Mouse (Mus musculus): ENCODE results near the gene Mrgprh. TPM values are rescaled to one million over a fixed set of nuclear protein-coding genes. Genes with fewer than 3 reads are reported as not detected.

The Mrgprh gene
- polyA plus RNA-seq, 1 experiment from 2014 or later = not detected

- H3K4me1 ChIP-seq (replicated peaks; ENCODE audit: control insufficient read depth, insufficient read depth, low read length) = 0 out of 2 replicates have a peak, but pooled peaks cover 3% of the 10 kb centered on the region
- H3K27me3 ChIP-seq (replicated peaks; ENCODE audit: control insufficient read depth, insufficient read depth, low read length) = no peaks in the 10 kb centered on the region
- 82% methylated on average over 4 of the region's 4 CpGs for WGBS
- H3K36me3 ChIP-seq (ENCODE audit: control insufficient read depth, insufficient read depth) = no peaks in the 10 kb centered on the region
- no peak overlapping the region for H3K4me3 ChIP-seq (replicated peaks; ENCODE audit: low read length)
- no peak overlapping the region for H3K9ac ChIP-seq (replicated peaks; ENCODE audit: low read depth, low read length)
- no peak overlapping the region for H3K27ac ChIP-seq (ENCODE audit: low read length)
- H3K4me2 ChIP-seq (ENCODE audit: low read length) = no peak overlapping the region
- no peak for ATAC-seq
- no peaks in the 10 kb centered on the region for H3K9me3 ChIP-seq (ENCODE audit: control insufficient read depth, low read length)
Observed at GRCm38 (mm10) chr17:12844540-12844939, 31.3 kb upstream of the Mrgprh start.

DNA sequence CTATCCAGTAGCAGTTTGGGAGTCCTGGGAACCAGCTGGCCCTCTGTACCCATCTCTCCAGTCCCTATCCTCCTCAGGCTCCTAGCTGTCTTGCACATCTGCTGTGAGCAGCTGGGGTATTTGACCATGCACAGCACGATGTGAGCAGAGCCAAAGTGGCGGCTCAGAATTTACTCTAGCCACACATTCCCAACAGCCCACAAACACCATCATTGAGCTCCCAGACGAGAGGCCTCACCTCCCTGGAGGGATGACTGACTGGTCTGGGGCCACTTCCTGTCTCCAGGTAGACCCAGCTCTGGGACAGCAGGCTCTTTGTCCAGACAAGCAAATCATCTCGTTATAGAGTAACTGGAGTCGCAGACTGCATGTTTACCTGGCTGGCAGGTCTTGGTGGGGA is 30.0 kb upstream of the Mrgprh start:
- no peaks in the 10 kb centered on the region for H3K27me3 ChIP-seq (replicated peaks; ENCODE audit: control insufficient read depth, insufficient read depth, low read length)
- ATAC-seq = no peak
- no peak overlapping the region for H3K4me3 ChIP-seq (replicated peaks; ENCODE audit: low read length)
- H3K9me3 ChIP-seq (ENCODE audit: control insufficient read depth, low read length) = no peaks in the 10 kb centered on the region
- no peak overlapping the region for H3K27ac ChIP-seq (ENCODE audit: low read length)
- WGBS = 47% methylated on average over 5 of the region's 5 CpGs
- H3K4me2 ChIP-seq (ENCODE audit: low read length) = no peak overlapping the region
- H3K36me3 ChIP-seq (ENCODE audit: control insufficient read depth, insufficient read depth) = no peaks in the 10 kb centered on the region
- H3K9ac ChIP-seq (replicated peaks; ENCODE audit: low read depth, low read length) = no peak overlapping the region
- H3K4me1 ChIP-seq (replicated peaks; ENCODE audit: control insufficient read depth, insufficient read depth, low read length) = 0 out of 2 replicates have a peak, but pooled peaks cover 3% of the 10 kb centered on the region

- no peak overlapping the region for H3K4me3 ChIP-seq (replicated peaks; ENCODE audit: low read length)
- no peaks in the 10 kb centered on the region for H3K36me3 ChIP-seq (ENCODE audit: control insufficient read depth, insufficient read depth)
- no peak overlapping the region for H3K27ac ChIP-seq (ENCODE audit: low read length)
- H3K27me3 ChIP-seq (replicated peaks; ENCODE audit: control insufficient read depth, insufficient read depth, low read length) = no peaks in the 10 kb centered on the region
- H3K4me2 ChIP-seq (ENCODE audit: low read length) = no peak overlapping the region
- 68% methylated on average over 5 of the region's 5 CpGs for WGBS
- H3K9me3 ChIP-seq (ENCODE audit: control insufficient read depth, low read length) = no peaks in the 10 kb centered on the region
- H3K4me1 ChIP-seq (replicated peaks; ENCODE audit: control insufficient read depth, insufficient read depth, low read length) = 0 out of 2 replicates have a peak, but pooled peaks cover 3% of the 10 kb centered on the region
- no peak overlapping the region for H3K9ac ChIP-seq (replicated peaks; ENCODE audit: low read depth, low read length)
- no peak for ATAC-seq
Observed at GRCm38 (mm10) chr17:12846474-12846873, 29.4 kb upstream of the Mrgprh start.

DNA sequence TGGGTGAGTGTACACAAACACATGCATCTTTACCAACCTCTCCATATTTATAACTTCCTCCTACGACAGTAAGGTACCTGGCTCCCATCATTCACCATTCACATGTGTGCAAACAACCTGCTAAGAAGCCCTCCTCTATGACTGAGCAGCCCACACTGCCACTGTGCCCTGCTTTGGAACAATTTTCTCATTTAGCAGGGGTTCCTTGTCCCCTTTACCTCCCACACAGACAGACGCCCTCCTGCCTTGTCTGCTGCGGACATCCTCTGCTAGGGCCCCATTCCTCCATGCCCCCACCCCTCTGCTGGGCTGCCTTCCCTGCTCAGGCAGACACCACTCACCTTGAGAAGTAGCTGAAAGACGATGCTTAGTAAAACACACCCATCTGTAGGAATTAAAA is 28.1 kb upstream of the Mrgprh start:
- Histone ChIP-seq H3K9me3 (ENCODE audit: control insufficient read depth, low read length) (no peaks in the 10 kb centered on the region), H3K36me3 (ENCODE audit: control insufficient read depth, insufficient read depth) (no peaks in the 10 kb centered on the region), H3K4me2 (ENCODE audit: low read length) (no peak overlapping the region), H3K27ac (ENCODE audit: low read length) (no peak overlapping the region), H3K27me3 (replicated peaks; ENCODE audit: control insufficient read depth, insufficient read depth, low read length) (no peaks in the 10 kb centered on the region), H3K4me3 (replicated peaks; ENCODE audit: low read length) (no peak overlapping the region), H3K9ac (replicated peaks; ENCODE audit: low read depth, low read length) (no peak overlapping the region), H3K4me1 (replicated peaks; ENCODE audit: control insufficient read depth, insufficient read depth, low read length) (0 out of 2 replicates have a peak, but pooled peaks cover 3% of the 10 kb centered on the region)
- 73% methylated on average over 4 of the region's 4 CpGs for WGBS
- no peak for ATAC-seq

- no peaks in the 10 kb centered on the region for H3K27me3 ChIP-seq (replicated peaks; ENCODE audit: control insufficient read depth, insufficient read depth, low read length)
- H3K4me2 ChIP-seq (ENCODE audit: low read length) = no peak overlapping the region
- ATAC-seq = peak; percentile 89
- H3K9me3 ChIP-seq (ENCODE audit: control insufficient read depth, low read length) = no peaks in the 10 kb centered on the region
- 69% methylated on average over 8 of the region's 8 CpGs for WGBS
- no peaks in the 10 kb centered on the region for H3K36me3 ChIP-seq (ENCODE audit: control insufficient read depth, insufficient read depth)
- H3K4me1 ChIP-seq (replicated peaks; ENCODE audit: control insufficient read depth, insufficient read depth, low read length) = 0 out of 2 replicates have a peak, but pooled peaks cover 3% of the 10 kb centered on the region
- H3K4me3 ChIP-seq (replicated peaks; ENCODE audit: low read length) = no peak overlapping the region
- H3K9ac ChIP-seq (replicated peaks; ENCODE audit: low read depth, low read length) = no peak overlapping the region
- H3K27ac ChIP-seq (ENCODE audit: low read length) = no peak overlapping the region
Observed at GRCm38 (mm10) chr17:12849778-12850382, 26.0 kb upstream of the Mrgprh start.

DNA sequence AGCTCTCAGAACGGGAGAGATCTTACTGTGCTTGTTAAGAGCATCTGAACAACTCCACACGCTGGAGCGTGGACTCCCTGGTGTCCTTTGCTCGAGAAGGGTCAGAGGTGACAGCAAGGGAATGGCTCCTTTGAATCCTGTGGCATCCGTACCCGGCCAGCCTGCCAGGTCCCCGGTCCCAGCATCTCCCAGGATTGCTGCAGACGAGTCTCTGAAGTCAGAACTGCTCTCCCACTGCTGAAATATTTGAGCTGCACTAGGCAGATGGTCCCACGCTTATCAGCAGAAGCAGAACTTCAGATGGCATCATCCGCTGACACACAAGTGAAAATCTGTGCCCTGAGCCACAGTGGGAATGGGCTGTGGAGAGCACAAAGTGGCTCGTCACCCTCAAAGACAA is 24.1 kb upstream of the Mrgprh start:
- Histone ChIP-seq H3K4me2 (ENCODE audit: low read length) (no peak overlapping the region), H3K9ac (replicated peaks; ENCODE audit: low read depth, low read length) (no peak overlapping the region), H3K36me3 (ENCODE audit: control insufficient read depth, insufficient read depth) (no peaks in the 10 kb centered on the region), H3K4me1 (replicated peaks; ENCODE audit: control insufficient read depth, insufficient read depth, low read length) (0 out of 2 replicates have a peak, but pooled peaks cover 3% of the 10 kb centered on the region), H3K27me3 (replicated peaks; ENCODE audit: control insufficient read depth, insufficient read depth, low read length) (no peaks in the 10 kb centered on the region), H3K4me3 (replicated peaks; ENCODE audit: low read length) (no peak overlapping the region), H3K9me3 (ENCODE audit: control insufficient read depth, low read length) (no peaks in the 10 kb centered on the region), H3K27ac (ENCODE audit: low read length) (no peak overlapping the region)
- ATAC-seq = peak; percentile 22; the same call in 1 of the 2 replicates
- 70% methylated on average over 11 of the region's 11 CpGs for WGBS

DNA sequence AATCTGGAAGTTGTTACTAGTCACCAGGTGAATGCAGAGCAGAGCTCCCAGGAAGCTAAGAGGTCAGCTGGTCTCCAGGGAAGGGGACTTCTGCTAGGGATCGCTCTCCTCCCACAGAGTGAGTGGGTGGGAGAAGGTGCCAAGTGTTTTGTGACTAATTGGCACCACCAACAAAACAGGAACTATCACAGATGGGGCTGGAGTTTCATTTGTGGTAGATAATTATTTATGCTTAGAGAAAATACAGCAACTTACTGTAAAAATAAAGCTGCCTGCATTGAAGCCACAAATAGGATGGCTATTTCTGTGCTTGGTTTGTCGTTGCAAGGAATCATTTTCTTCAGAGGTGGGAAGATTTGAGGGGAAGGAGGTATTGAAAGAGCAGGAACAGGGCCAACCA is 22.0 kb upstream of the Mrgprh start:
- Histone ChIP-seq H3K4me2 (ENCODE audit: low read length) (no peak overlapping the region), H3K4me1 (replicated peaks; ENCODE audit: control insufficient read depth, insufficient read depth, low read length) (0 out of 2 replicates have a peak, but pooled peaks cover 3% of the 10 kb centered on the region), H3K4me3 (replicated peaks; ENCODE audit: low read length) (no peak overlapping the region), H3K27ac (ENCODE audit: low read length) (no peak overlapping the region), H3K36me3 (ENCODE audit: control insufficient read depth, insufficient read depth) (no peaks in the 10 kb centered on the region), H3K9ac (replicated peaks; ENCODE audit: low read depth, low read length) (no peak overlapping the region), H3K9me3 (ENCODE audit: control insufficient read depth, low read length) (no peaks in the 10 kb centered on the region), H3K27me3 (replicated peaks; ENCODE audit: control insufficient read depth, insufficient read depth, low read length) (no peaks in the 10 kb centered on the region)
- ATAC-seq = no peak
- 56% methylated on average over 2 of the region's 2 CpGs for WGBS

- 94% methylated on average over 11 of the region's 11 CpGs for WGBS
Observed at GRCm38 (mm10) chr17:12854386-12854785, 21.4 kb upstream of the Mrgprh start.

GRCm38 (mm10) chr17:12857395-12857794 is 18.4 kb upstream of the Mrgprh start:
- Histone ChIP-seq H3K27ac (ENCODE audit: low read length) (no peak overlapping the region), H3K4me3 (replicated peaks; ENCODE audit: low read length) (no peak overlapping the region), H3K27me3 (replicated peaks; ENCODE audit: control insufficient read depth, insufficient read depth, low read length) (no peaks in the 10 kb centered on the region), H3K4me2 (ENCODE audit: low read length) (no peak overlapping the region), H3K4me1 (replicated peaks; ENCODE audit: control insufficient read depth, insufficient read depth, low read length) (no peaks in the 10 kb centered on the region), H3K9ac (replicated peaks; ENCODE audit: low read depth, low read length) (no peak overlapping the region), H3K36me3 (ENCODE audit: control insufficient read depth, insufficient read depth) (no peaks in the 10 kb centered on the region), H3K9me3 (ENCODE audit: control insufficient read depth, low read length) (no peaks in the 10 kb centered on the region)
- 56% methylated on average over 3 of the region's 3 CpGs for WGBS
- no peak for ATAC-seq

More at GRCm38 (mm10) chr17:12854386-12854785, 21.4 kb upstream of the Mrgprh start:
- Histone ChIP-seq H3K27ac (ENCODE audit: low read length) (no peak overlapping the region), H3K36me3 (ENCODE audit: control insufficient read depth, insufficient read depth) (no peaks in the 10 kb centered on the region), H3K4me1 (replicated peaks; ENCODE audit: control insufficient read depth, insufficient read depth, low read length) (no peaks in the 10 kb centered on the region), H3K9me3 (ENCODE audit: control insufficient read depth, low read length) (no peaks in the 10 kb centered on the region), H3K27me3 (replicated peaks; ENCODE audit: control insufficient read depth, insufficient read depth, low read length) (no peaks in the 10 kb centered on the region), H3K4me2 (ENCODE audit: low read length) (no peak overlapping the region), H3K9ac (replicated peaks; ENCODE audit: low read depth, low read length) (no peak overlapping the region), H3K4me3 (replicated peaks; ENCODE audit: low read length) (no peak overlapping the region)
- ATAC-seq = no peak

DNA sequence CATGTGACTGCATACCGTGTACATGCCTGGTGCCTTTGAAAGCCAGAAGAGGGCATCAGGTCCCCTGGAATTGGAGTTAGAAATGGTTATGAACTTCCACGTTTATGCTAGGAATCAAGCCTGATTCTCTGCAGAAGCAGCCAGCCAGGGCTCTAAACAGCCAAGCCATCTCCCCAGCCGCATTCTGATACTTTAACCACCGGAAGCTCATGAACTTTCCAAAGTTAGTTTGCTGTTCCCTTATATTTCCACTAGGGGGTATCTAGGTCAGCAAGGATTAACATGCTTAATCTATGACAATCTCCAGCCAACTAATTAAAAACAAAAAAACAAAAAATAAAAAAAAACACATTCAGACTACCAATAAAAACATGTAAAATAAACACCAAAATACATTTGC is 17.8 kb upstream of the Mrgprh start:
- Histone ChIP-seq H3K4me2 (ENCODE audit: low read length) (no peak overlapping the region), H3K9me3 (ENCODE audit: control insufficient read depth, low read length) (no peaks in the 10 kb centered on the region), H3K27ac (ENCODE audit: low read length) (no peak overlapping the region), H3K9ac (replicated peaks; ENCODE audit: low read depth, low read length) (no peak overlapping the region), H3K4me3 (replicated peaks; ENCODE audit: low read length) (no peak overlapping the region), H3K36me3 (ENCODE audit: control insufficient read depth, insufficient read depth) (no peaks in the 10 kb centered on the region), H3K4me1 (replicated peaks; ENCODE audit: control insufficient read depth, insufficient read depth, low read length) (no peaks in the 10 kb centered on the region), H3K27me3 (replicated peaks; ENCODE audit: control insufficient read depth, insufficient read depth, low read length) (no peaks in the 10 kb centered on the region)
- ATAC-seq = no peak
- WGBS = 44% methylated on average over 4 of the region's 4 CpGs
